Mouse (Mus musculus) forebrain, embryonic 13.5 days (tissue): ENCODE data around the gene Serpina3n. TPM values are rescaled to one million over a fixed set of nuclear protein-coding genes. Genes with fewer than 3 reads are reported as not detected.
"Not testable (repeated sequence)": the region's sequence is repeated elsewhere in the genome, so short reads cannot be mapped to it uniquely, and the experiment has no call there.

Experiments
- ATAC-seq: fragments of 200-750 bp; cut with Nextera tagmentation; 2 replicates; pipeline ENCODE4 v1.8.0; 2017
- H3K27ac ChIP-seq: fragments of 300-500 bp; sonication (generic); 2 replicates; pipeline ENCODE4 v1.5.1; 2015; ENCODE audit warnings: inconsistent platforms, mild to moderate bottlenecking, moderate library complexity
- H3K27me3 ChIP-seq: fragments of 300-500 bp; sonication (generic); 2 replicates; pipeline ENCODE4 v1.6.1; 2015; ENCODE audit warnings: mild to moderate bottlenecking, inconsistent platforms
- H3K36me3 ChIP-seq: fragments of 300-500 bp; sonication (generic); 2 replicates; pipeline ENCODE4 v1.6.1; 2015; ENCODE audit warnings: mild to moderate bottlenecking, inconsistent platforms; ENCODE audit not compliant: poor library complexity, severe bottlenecking
- H3K4me1 ChIP-seq: fragments of 300-500 bp; sonication (generic); 2 replicates; pipeline ENCODE4 v1.6.1; 2015; ENCODE audit warnings: inconsistent platforms
- H3K4me2 ChIP-seq: fragments of 300-500 bp; sonication (generic); 2 replicates; pipeline ENCODE4 v1.6.1; 2015; ENCODE audit warnings: inconsistent platforms, mild to moderate bottlenecking, moderate library complexity
- H3K4me3 ChIP-seq: fragments of 300-500 bp; sonication (generic); 2 replicates; pipeline ENCODE4 v1.5.1; 2015; ENCODE audit warnings: mild to moderate bottlenecking, inconsistent platforms
- H3K9ac ChIP-seq: fragments of 300-500 bp; sonication (generic); 2 replicates; pipeline ENCODE4 v1.6.1; 2015; ENCODE audit warnings: mild to moderate bottlenecking, inconsistent platforms
- H3K9me3 ChIP-seq: fragments of 300-500 bp; sonication (generic); replicated peaks from 2 replicates; pipeline ENCODE4 v1.6.1; 2016; ENCODE audit warnings: inconsistent platforms
- WGBS: fragments of 180-500 bp; shearing (Covaris S2); methylation state at CpG from one replicate; pipeline ENCODE4 v1.1.7; 2015; 5-methylcytosine and 5-hydroxymethylcytosine counted together
- polyA plus RNA-seq: library from polyadenylated mRNA; unstranded; fragments of >200 nt; fragmentation: Nextera tagmentation; extraction: Ambion mirVana; gene quantifications from 2 replicates; pipeline ENCODE4 v1.2.1, GENCODE M21; 2015

Serpina3n gene
- not detected in 2 replicates for polyA plus RNA-seq

DNA sequence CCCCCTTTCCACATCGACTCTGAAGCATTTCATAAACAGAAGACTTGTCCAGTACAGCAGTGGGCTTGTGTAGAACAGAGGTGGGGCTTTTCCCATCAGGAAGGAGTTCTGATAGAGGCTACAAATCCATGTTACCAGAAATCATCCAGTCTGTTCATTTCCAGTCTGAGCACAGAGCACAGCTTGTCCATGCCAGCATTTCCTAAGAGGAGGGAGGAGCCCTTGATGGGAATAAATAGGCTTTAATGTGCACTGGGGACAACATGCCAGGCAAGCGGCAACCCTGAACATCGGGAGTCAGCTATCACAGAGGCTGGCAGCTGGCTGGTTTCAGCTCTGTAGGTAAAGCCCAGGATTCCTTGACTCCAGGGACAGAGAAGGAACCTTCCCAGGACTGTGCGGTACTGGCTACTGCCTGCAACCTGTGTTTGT lies at the start of gene Serpina3n:
Gene Serpina3n, plus strand, starts transcription at position 276 of the 432 bp plus-strand sequence.
- Histone ChIP-seq H3K9ac (no peak within 1 kb of the TSS), H3K27me3 (no peaks in the 10 kb centered on the region), H3K4me3 (no peak within 1 kb of the TSS), H3K4me2 (no peak within 1 kb of the TSS), H3K9me3 (no peaks in the 10 kb centered on the region), H3K4me1 (no peaks in the 10 kb centered on the region), H3K36me3 (no peaks in the 10 kb centered on the region), H3K27ac (no peak within 1 kb of the TSS)
- WGBS: 69% methylated on average over 4 of the region's 4 CpGs
- ATAC-seq: no peak

DNA sequence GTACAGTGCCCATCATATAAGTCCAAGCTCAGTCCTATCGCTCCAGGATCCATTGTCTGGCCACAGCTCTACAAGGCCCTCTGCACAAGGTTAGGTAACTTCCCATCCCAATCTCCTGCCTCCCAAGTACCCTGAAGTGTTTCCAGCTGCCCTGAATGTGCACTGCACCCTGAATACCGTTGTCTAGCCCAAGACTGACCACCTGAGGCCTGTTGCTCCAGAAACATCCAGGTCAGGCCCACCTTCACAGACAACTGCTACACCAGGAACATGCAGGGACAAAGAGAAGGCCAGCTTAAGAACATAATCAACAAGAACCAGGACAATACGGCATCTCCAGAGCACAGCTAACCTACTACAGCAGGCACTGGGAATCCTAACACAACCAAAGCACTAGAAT lies 36.5 kb upstream of the Serpina3n start:
- Histone ChIP-seq H3K9me3 (no peaks in the 10 kb centered on the region), H3K27ac (no peak overlapping the region), H3K36me3 (no peaks in the 10 kb centered on the region), H3K9ac (no peak overlapping the region), H3K4me3 (no peak overlapping the region), H3K4me2 (no peak overlapping the region), H3K27me3 (no peaks in the 10 kb centered on the region), H3K4me1 (no peaks in the 10 kb centered on the region)
- WGBS: 87% methylated on average over 3 of the region's 3 CpGs
- ATAC-seq: no peak

DNA sequence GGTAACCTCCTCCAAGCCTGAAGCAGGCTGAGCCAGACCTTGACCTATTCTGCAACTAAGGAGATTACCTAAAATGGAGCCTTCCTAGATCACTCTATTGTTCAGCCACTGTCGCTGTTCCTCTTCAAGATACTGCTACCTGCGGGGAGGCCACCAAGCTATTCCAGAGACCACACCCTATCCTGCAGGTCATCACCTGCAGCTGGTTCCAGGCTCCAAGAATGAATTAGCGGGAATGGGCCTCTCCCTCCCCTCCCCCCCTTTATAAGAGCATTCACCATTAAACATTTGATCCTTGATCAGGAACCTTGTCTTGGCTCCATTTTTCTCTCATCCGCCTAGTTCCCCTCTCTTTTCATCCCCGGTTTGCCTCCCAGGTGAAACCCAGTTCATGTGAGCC lies 29.4 kb upstream of the Serpina3n start:
- not testable (repeated sequence) for H3K36me3 ChIP-seq, H3K9ac ChIP-seq, H3K27ac ChIP-seq, H3K27me3 ChIP-seq, H3K4me2 ChIP-seq, H3K4me1 ChIP-seq, H3K9me3 ChIP-seq, H3K4me3 ChIP-seq, ATAC-seq
- WGBS: 73% methylated on average over 5 of the region's 5 CpGs

DNA sequence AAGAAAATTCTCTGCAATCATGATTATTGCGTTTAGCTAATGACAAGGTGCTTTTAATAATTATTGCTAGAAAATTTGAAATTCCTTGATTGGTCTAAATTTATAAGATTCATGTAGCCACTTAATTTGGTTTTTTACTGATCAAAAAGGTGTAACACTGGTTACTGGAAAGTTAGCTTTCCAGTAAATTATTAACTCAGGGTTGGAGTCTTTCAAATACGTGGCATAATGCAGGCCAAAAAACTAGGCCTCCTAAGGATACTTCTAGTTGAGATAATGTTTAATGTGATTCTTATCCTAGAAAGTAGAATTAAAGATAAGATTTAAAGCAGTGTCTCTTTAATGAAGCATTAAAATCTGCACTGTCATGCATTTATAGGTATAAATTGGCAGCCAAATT lies 28.2 kb upstream of the Serpina3n start:
- 70% methylated on average over 2 of the region's 2 CpGs for WGBS
- H3K36me3 ChIP-seq, H3K9me3 ChIP-seq, H3K27me3 ChIP-seq, H3K27ac ChIP-seq, H3K4me3 ChIP-seq, H3K4me2 ChIP-seq, ATAC-seq, H3K4me1 ChIP-seq, H3K9ac ChIP-seq: not testable (repeated sequence)

DNA sequence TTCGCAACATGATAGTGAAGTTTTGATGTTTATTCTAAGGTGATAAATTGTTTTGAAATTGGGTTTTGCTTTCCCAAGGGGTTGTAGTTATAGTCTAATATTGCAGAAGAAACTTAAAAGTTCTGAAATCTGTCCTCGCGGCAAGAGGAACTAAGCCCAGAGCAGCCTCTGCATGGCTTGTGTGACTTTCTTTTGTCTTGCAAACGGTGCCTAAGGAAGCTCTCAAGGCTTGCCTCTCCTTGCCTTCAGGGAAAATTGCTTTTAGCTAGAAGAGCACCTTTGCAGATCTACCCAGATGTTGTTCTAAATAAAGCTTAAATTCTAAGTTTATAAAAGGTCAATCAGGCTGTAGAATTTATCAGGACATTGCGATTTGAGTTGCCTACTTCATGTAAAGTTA lies 27.7 kb upstream of the Serpina3n start:
- H3K27me3 ChIP-seq, H3K9ac ChIP-seq, H3K27ac ChIP-seq, ATAC-seq, H3K36me3 ChIP-seq, H3K4me2 ChIP-seq, H3K9me3 ChIP-seq, H3K4me3 ChIP-seq, H3K4me1 ChIP-seq: not testable (repeated sequence)
- 53% methylated on average over 5 of the region's 5 CpGs for WGBS

DNA sequence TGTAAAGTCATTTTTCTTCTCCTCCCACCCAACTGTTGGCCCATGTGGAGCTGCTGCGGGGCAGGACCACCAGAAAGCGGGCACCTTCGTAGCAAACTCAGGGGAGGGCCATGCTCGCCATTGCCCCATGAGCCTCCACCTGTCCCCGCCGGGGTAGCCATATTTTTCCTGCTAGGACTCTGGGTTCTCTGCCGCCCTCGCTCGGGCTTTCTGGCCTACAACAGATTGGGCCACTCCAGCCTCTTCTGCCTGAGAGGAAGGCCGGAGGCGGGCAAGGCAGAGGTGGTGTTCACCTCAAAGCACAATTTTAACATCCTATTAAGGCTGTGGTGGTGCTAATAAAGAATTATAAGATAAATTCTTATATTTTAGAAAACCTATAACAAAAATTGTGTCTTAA lies 26.7 kb upstream of the Serpina3n start:
- H3K27me3 ChIP-seq: no peaks in the 10 kb centered on the region
- no peak overlapping the region for H3K27ac ChIP-seq
- no peaks in the 10 kb centered on the region for H3K36me3 ChIP-seq
- H3K4me3 ChIP-seq: no peak overlapping the region
- H3K9ac ChIP-seq: no peak overlapping the region
- no peak for ATAC-seq
- H3K4me2 ChIP-seq: no peak overlapping the region
- H3K9me3 ChIP-seq: no peaks in the 10 kb centered on the region
- no peaks in the 10 kb centered on the region for H3K4me1 ChIP-seq
- WGBS: 93% methylated on average over 11 of the region's 11 CpGs

DNA sequence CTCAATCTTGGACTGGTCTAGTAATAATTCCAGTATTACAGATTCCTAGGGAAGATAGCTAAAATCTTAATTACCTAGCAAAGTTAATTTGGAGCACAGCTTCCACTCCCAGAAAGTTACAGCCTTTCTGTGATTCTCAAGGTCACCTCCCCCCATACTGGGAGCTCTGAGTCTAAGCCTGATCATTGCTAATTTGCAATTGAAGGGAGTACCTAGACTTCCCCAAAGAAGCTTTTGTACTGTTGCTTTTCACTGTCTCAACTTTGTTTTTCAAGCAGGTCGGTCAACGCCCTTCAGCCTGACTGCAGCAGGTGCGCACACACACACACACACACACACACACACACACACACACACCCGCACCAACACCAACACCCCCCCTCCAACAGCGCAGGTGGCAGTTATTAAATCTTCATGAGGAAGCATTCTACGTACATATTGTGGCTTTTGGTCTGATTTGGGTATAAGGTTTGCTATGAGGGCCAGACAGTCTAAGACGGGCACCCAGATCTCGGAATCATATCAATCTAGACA lies 25.4 kb upstream of the Serpina3n start:
- not testable (repeated sequence) for H3K36me3 ChIP-seq, H3K27me3 ChIP-seq, H3K27ac ChIP-seq, H3K9ac ChIP-seq, H3K4me3 ChIP-seq, H3K4me2 ChIP-seq, ATAC-seq, H3K4me1 ChIP-seq, H3K9me3 ChIP-seq
- 86% methylated on average over 8 of the region's 8 CpGs for WGBS

DNA sequence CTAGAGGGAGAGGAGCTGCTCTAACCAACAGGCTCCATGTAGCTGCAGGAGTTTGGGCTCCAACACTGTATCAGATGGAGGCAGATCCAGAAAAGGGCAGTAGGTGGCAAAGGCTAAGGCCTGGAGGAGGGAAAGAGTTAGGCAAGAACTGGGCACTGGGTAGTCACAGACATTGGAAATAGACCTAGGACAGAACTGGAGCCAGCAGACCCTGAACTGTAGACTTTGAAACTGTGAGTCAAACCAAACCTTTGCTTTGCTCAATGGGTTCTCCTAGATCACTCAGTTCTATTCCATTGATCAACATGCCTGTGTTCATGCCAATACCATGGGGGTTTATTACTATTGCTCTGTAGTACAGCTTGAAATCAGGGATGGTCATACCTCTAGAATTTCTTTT lies 20.5 kb upstream of the Serpina3n start:
- not testable (repeated sequence) for H3K9ac ChIP-seq, H3K4me3 ChIP-seq, H3K9me3 ChIP-seq, H3K4me2 ChIP-seq, H3K27me3 ChIP-seq, H3K4me1 ChIP-seq, ATAC-seq, H3K27ac ChIP-seq, H3K36me3 ChIP-seq

DNA sequence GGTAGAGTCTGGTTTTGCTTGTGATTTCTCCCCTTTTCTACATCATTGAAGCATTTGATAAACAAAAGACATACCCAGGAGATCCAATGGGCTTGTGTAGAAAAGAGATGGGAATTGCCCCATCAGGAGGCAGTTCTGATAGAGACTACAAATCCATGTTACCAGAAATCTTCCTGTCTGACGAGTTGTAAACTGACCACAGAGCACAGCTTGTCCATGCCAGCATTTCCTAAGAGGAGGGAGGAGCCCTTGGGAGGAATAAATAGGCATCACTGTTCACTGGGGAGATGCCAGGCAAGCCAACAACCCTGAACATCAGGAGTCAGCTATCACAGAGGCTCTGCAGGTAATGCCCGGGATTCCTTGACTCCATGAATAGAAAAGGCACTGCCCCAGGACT lies 19.7 kb upstream of the Serpina3n start:
- H3K27me3 ChIP-seq, H3K4me3 ChIP-seq, H3K27ac ChIP-seq, H3K9me3 ChIP-seq, H3K4me2 ChIP-seq, ATAC-seq, H3K4me1 ChIP-seq, H3K9ac ChIP-seq, H3K36me3 ChIP-seq: not testable (repeated sequence)
- 75% methylated on average over 2 of the region's 2 CpGs for WGBS

DNA sequence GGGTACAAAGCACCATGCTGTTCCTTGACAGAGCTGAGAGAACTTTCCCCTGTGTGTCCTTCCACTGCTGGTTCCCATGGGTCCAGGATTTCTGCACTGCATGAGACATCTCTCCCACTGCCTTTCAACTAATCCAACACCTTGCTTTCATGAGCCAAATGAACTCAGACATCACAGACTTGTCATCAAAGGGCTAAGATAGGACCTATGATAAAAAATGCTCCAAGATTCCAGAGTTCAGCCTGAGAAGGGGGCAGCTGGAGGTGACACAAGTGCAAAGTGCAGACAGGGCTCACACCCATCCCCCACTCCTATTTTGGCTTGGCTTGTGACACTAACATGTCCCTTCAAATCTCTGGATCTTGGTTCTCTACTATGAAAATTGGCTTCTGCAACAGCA lies 18.1 kb upstream of the Serpina3n start:
- Histone ChIP-seq H3K36me3 (no peaks in the 10 kb centered on the region), H3K27me3 (no peaks in the 10 kb centered on the region), H3K27ac (no peak overlapping the region), H3K4me1 (no peaks in the 10 kb centered on the region), H3K9me3 (no peaks in the 10 kb centered on the region), H3K4me3 (no peak overlapping the region), H3K4me2 (no peak overlapping the region), H3K9ac (no peak overlapping the region)
- ATAC-seq: no peak

DNA sequence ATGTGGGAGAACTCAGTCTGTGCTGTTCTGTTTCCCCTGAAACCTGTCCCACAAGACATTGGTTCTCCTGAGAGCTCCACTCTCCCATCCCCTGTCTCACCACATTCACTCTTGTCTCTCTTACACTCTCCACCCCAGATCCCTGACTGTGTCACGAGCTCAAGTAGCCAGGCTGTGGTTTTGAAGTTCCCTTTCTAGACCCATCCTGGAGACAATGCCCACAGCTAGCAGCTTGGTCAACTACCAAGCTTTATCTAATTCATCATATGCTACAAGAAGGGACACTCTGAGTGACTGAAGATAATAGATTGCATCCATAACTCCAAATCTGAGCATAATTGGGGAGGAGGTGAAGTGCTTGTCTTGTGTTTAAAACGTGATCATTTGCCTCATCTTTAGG lies 15.5 kb upstream of the Serpina3n start:
- ATAC-seq, H3K27ac ChIP-seq, H3K36me3 ChIP-seq, H3K4me3 ChIP-seq, H3K9me3 ChIP-seq, H3K4me1 ChIP-seq, H3K27me3 ChIP-seq, H3K4me2 ChIP-seq, H3K9ac ChIP-seq: not testable (repeated sequence)
- 68% methylated on average over 2 of the region's 2 CpGs for WGBS

DNA sequence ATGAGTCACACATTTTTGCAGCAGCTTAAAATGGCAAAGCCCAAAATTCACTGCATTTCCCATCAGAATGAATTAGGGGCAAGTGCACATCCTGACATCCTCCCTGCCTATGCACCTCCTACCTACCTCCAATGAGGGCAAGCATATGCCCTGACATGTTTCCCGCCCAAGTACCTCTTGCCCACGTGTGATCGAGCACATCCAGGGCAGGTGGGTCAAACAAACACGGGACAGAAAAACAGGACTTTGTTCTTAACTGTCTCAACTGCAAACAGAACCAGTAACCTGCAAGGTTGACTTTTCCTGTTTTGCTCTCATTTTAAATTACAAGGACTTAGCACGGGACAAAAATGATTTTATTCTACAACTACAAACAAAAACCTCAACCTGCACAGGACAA lies 2.6 kb upstream of the Serpina3n start:
- no peaks in the 10 kb centered on the region for H3K4me1 ChIP-seq
- no peak overlapping the region for H3K9ac ChIP-seq
- H3K27ac ChIP-seq: no peak overlapping the region
- H3K4me3 ChIP-seq: no peak overlapping the region
- H3K36me3 ChIP-seq: no peaks in the 10 kb centered on the region
- 83% methylated on average over 5 of the region's 5 CpGs for WGBS
- H3K9me3 ChIP-seq: no peaks in the 10 kb centered on the region
- ATAC-seq: no peak
- no peak overlapping the region for H3K4me2 ChIP-seq
- no peaks in the 10 kb centered on the region for H3K27me3 ChIP-seq

DNA sequence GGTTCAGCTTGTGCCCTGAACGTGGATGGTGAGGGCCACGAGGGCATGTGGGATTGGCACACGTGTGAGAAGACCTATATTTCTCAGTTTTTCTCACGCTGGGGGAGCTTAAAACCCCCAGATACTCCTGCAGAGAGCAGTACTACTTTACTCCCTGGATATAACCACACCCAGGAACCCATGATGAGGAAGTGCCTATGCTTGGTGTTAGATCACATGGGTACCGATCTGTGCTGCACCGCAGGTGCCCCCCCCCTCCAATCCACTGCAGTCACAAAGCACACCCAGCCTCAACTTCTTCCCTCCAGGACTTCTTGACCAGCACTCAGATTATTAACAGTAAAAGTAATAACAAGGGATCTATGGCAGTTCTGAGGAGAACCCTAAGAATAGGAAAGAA lies 6.0 kb downstream of the Serpina3n start:
- no peak for ATAC-seq
- 89% methylated on average over 6 of the region's 6 CpGs for WGBS
- no peak overlapping the region for H3K27ac ChIP-seq
- no peaks in the 10 kb centered on the region for H3K27me3 ChIP-seq
- H3K4me3 ChIP-seq: no peak overlapping the region
- H3K9ac ChIP-seq: no peak overlapping the region
- H3K4me2 ChIP-seq: no peak overlapping the region
- no peaks in the 10 kb centered on the region for H3K4me1 ChIP-seq
- H3K9me3 ChIP-seq: no peaks in the 10 kb centered on the region
- no peaks in the 10 kb centered on the region for H3K36me3 ChIP-seq
